Mouse (Mus musculus) neural tube, embryonic 13.5 days (tissue): Measurements from ENCODE around the gene Abcf3. TPM values are rescaled to one million over a fixed set of nuclear protein-coding genes. Genes with fewer than 3 reads are reported as not detected.

Source experiments
- ATAC-seq: fragments of 200-750 bp; cut with Nextera tagmentation; 2 replicates; pipeline ENCODE4 v1.8.0; 2017; ENCODE audit warnings: low read depth, mild to moderate bottlenecking, moderate TSS enrichment, moderate library complexity
- H3K27ac ChIP-seq: fragments of 300-500 bp; sonication (generic); replicated peaks from 2 replicates; pipeline ENCODE4 v1.5.1; 2015; ENCODE audit warnings: moderate library complexity, mild to moderate bottlenecking, inconsistent platforms
- H3K27me3 ChIP-seq: fragments of 300-500 bp; sonication (generic); 2 replicates; pipeline ENCODE4 v1.6.1; 2015; ENCODE audit warnings: mild to moderate bottlenecking, inconsistent platforms
- H3K36me3 ChIP-seq: fragments of 300-500 bp; sonication (generic); 2 replicates; pipeline ENCODE4 v1.6.1; 2015; ENCODE audit warnings: mild to moderate bottlenecking, inconsistent platforms
- H3K4me1 ChIP-seq: fragments of 300-500 bp; sonication (generic); replicated peaks from 2 replicates; pipeline ENCODE4 v1.6.1; 2015; ENCODE audit warnings: inconsistent platforms
- H3K4me2 ChIP-seq: fragments of 300-500 bp; sonication (generic); 2 replicates; pipeline ENCODE4 v1.6.1; 2015; ENCODE audit warnings: inconsistent platforms, mild to moderate bottlenecking, moderate library complexity
- H3K4me3 ChIP-seq: fragments of 300-500 bp; sonication (generic); 2 replicates; pipeline ENCODE4 v1.5.1; 2015; ENCODE audit warnings: mild to moderate bottlenecking, inconsistent platforms
- H3K9ac ChIP-seq: fragments of 300-500 bp; sonication (generic); 2 replicates; pipeline ENCODE4 v1.6.1; 2015; ENCODE audit warnings: moderate library complexity, mild to moderate bottlenecking, inconsistent platforms
- H3K9me3 ChIP-seq: fragments of 300-500 bp; sonication (generic); 2 replicates; pipeline ENCODE4 v1.6.1; 2016; ENCODE audit warnings: inconsistent platforms
- WGBS: fragments of 180-500 bp; shearing (Covaris S2); methylation state at CpG from one replicate; pipeline ENCODE4 v1.1.7; 2015; 5-methylcytosine and 5-hydroxymethylcytosine counted together
- polyA plus RNA-seq: library from polyadenylated mRNA; unstranded; fragments of >200 nt; fragmentation: Nextera tagmentation; extraction: Ambion mirVana; gene quantifications from 2 replicates; pipeline ENCODE4 v1.2.1, GENCODE M21; 2015

The Abcf3 gene
- polyA plus RNA-seq, 1 experiment from 2014 or later = 81.5 TPM

- Histone ChIP-seq H3K27ac (no peak overlapping the region), H3K27me3 (no peaks in the 10 kb centered on the region), H3K4me2 (no peak overlapping the region), H3K9ac (no peak overlapping the region), H3K4me3 (no peak overlapping the region), H3K4me1 (peaks cover 7% of the 10 kb centered on the region), H3K9me3 (no peaks in the 10 kb centered on the region), H3K36me3 (peaks cover 92% of the 10 kb centered on the region)
- 65% methylated on average over 1 of the region's 1 CpGs for WGBS
- ATAC-seq = no peak
These were observed 19.0 kb upstream of the Abcf3 start for GRCm38 (mm10) chr16:20529375-20529774.

- no peaks in the 10 kb centered on the region for H3K27me3 ChIP-seq
- peaks cover 8% of the 10 kb centered on the region for H3K4me1 ChIP-seq
- H3K4me2 ChIP-seq = no peak overlapping the region
- H3K9me3 ChIP-seq = no peaks in the 10 kb centered on the region
- no peak overlapping the region for H3K27ac ChIP-seq
- ATAC-seq = no peak
- peaks cover 77% of the 10 kb centered on the region for H3K36me3 ChIP-seq
- no peak overlapping the region for H3K9ac ChIP-seq
- no peak overlapping the region for H3K4me3 ChIP-seq
- 95% methylated on average over 20 of the region's 20 CpGs for WGBS
These were observed 17.4 kb upstream of the Abcf3 start for GRCm38 (mm10) chr16:20530941-20531340.

DNA sequence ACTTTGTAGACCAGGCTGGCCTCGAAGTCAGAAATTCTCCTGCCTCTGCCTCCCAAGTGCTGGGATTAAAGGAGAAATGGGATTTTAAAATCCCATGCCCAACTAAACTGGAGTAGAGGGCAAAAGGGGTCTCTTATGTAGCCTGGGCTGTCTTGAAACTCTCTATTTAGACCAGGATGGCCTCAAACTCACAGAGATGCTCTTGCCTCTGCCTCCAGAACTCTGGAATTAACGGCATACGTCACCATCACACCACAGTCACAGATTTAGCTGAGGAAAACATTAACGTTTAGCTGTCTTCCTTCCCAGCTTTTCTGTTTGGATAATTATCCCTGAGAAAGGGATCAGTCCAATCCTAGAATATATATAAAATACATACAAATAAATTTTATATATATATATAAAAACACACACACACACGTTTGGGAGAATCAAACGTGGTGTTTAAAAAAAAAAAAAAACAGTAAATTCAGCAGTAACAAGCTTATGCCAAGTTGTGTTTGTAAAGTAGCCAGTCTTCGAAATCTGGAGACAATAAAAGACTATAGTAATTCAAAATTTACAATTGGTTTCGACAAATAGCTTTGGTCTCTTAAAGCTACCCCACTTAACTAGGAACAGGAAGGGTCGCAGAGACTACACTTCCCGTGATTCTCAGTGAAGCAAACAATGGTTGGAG, 13.6 kb upstream of the Abcf3 start:
- Histone ChIP-seq H3K9ac (no peak overlapping the region), H3K4me2 (peak overlapping the region; percentile 26; the same call in 1 of the 2 replicates), H3K36me3 (peaks cover 60% of the 10 kb centered on the region), H3K27me3 (no peaks in the 10 kb centered on the region), H3K27ac (no peak overlapping the region), H3K4me1 (peaks cover 26% of the 10 kb centered on the region), H3K9me3 (no peaks in the 10 kb centered on the region), H3K4me3 (no peak overlapping the region)
- ATAC-seq = no peak
- WGBS = 49% methylated on average over 10 of the region's 10 CpGs

DNA sequence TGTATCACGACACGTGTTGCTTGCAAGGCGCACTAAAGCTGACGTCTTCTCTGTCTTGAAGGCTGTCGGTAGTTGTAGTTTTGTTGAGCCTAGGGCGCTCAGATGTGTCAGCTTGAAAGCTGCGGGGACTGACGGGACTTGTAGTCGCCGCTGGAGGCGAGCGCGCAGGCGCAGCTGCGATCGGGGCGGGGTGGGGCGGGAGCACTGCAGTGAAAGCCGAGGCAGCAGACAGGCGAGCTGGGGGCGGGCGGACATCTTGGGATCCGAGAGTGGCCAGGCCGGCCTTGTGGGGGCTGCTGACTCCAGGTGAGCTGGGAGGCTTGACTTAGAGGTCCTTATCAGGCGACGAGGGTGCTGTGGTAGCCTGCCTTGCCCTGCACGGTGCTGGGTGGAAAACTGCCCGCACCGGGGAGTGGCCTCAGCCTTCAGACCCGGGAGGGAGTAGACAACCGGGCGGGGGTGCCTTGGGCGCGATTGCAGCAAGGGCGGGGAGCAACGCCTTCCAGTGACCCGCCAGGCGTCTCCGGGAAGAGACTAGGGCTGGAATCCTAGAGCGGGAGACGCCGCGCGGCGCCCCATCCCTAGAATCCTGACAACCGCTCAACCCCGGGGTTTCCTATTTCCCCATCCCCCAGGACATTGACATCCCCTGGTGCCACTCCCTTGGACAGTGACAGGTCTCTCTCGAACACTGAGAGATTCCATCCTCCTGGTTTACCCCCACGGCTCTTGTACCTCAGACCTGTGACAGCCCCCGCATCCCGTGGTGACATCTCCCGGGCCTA, 12.9 kb upstream of the Abcf3 start, which contains the start of gene Ap2m1:
Gene Ap2m1, plus strand, starts transcription at position 183 of the 785 bp plus-strand sequence.
- H3K9ac ChIP-seq = peak within 1 kb of the TSS; percentile 97
- H3K27ac ChIP-seq = peak within 1 kb of the TSS; percentile 87
- WGBS = under 1% methylated on average over 52 of the region's 52 CpGs
- peaks cover 26% of the 10 kb centered on the region for H3K4me1 ChIP-seq
- no peaks in the 10 kb centered on the region for H3K9me3 ChIP-seq
- ATAC-seq = peak; percentile 98
- peaks cover 60% of the 10 kb centered on the region for H3K36me3 ChIP-seq
- H3K4me3 ChIP-seq = peak within 1 kb of the TSS; percentile 86
- peak within 1 kb of the TSS; percentile 88 for H3K4me2 ChIP-seq
- H3K27me3 ChIP-seq = no peaks in the 10 kb centered on the region

DNA sequence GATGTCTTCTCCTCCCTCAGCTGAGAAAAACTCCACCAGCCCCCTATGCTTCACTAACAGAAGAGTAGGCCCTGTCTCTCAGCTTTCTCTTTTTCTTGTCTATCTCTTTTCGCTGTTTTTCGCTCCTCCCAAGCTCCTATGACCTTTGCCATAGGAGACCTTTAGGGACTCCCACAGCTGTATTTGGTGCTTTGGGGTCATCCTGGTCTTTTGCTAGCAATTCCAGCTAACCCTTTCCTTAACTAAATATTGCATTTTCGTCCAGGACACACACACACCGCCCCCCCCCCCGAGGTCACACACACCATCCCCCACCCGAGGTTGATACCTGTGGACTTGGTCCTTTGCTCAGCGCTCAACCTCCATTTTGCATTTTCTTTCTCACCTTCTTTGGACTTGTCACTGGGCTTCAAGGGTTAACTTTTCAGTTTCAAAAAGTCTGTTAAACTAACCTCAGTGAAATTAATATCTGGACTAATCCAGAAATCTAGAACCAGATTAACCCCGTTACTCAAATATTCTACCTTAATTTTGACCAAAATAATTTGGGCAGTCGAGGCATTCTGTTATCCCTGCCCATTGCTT, 12.2 kb upstream of the Abcf3 start:
- WGBS = 39% methylated on average over 9 of the region's 9 CpGs
- H3K4me2 ChIP-seq = peak overlapping the region; percentile 88
- peak overlapping the region; percentile 97 for H3K9ac ChIP-seq
- peaks cover 60% of the 10 kb centered on the region for H3K36me3 ChIP-seq
- peaks cover 26% of the 10 kb centered on the region for H3K4me1 ChIP-seq
- H3K27ac ChIP-seq = peak overlapping the region; percentile 87
- H3K27me3 ChIP-seq = no peaks in the 10 kb centered on the region
- H3K9me3 ChIP-seq = no peaks in the 10 kb centered on the region
- H3K4me3 ChIP-seq = peak overlapping the region; percentile 86
- ATAC-seq = no peak

- ATAC-seq = no peak
- Histone ChIP-seq H3K36me3 (peaks cover 60% of the 10 kb centered on the region), H3K4me3 (peak overlapping the region; percentile 86), H3K27ac (peak overlapping the region; percentile 49), H3K4me2 (peak overlapping the region; percentile 88), H3K4me1 (peaks cover 26% of the 10 kb centered on the region), H3K27me3 (no peaks in the 10 kb centered on the region), H3K9me3 (no peaks in the 10 kb centered on the region), H3K9ac (peak overlapping the region; percentile 97)
- WGBS = 30% methylated on average over 5 of the region's 5 CpGs
These were observed 11.3 kb upstream of the Abcf3 start for GRCm38 (mm10) chr16:20537071-20537471.

DNA sequence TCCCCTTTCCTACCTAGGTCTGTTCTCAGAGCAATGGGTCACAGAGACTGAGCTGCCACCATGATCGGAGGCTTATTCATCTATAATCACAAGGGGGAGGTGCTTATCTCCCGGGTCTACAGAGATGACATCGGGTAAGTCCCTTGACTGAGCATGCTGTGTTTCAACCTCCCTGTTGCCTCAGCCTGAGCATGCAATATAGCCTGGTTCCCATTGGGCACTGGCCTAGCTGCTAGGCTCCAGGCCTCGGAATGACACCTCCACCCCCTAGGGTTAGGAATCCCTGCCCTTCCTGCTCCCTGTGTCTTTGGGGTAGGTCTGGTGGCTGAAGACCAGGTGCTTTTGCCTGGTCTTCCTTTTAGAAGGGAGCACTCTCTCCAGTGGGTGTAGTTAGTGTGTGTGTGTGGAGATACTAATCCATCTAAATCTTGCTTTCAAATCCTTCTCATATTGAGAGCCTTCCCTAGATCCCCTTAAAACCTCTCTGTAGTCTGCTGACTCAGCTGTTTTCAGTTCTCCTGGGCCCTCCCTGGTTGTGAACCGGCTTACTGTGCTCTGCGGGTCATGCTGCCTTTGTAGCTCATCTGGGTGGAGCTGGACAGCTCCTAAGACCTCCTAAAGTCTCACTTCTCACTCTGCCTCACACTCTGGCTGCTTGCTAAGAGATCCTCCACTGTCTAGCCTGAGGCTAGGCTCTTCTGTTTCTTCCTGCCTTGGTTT, 10.6 kb upstream of the Abcf3 start:
- H3K27ac ChIP-seq = no peak overlapping the region
- no peaks in the 10 kb centered on the region for H3K9me3 ChIP-seq
- H3K4me3 ChIP-seq = peak overlapping the region; percentile 86
- peaks cover 61% of the 10 kb centered on the region for H3K36me3 ChIP-seq
- H3K9ac ChIP-seq = peak overlapping the region; percentile 97
- peaks cover 26% of the 10 kb centered on the region for H3K4me1 ChIP-seq
- peak overlapping the region; percentile 88 for H3K4me2 ChIP-seq
- no peak for ATAC-seq
- 48% methylated on average over 6 of the region's 6 CpGs for WGBS
- H3K27me3 ChIP-seq = no peaks in the 10 kb centered on the region

GRCm38 (mm10) chr16:20539649-20540048, 8.7 kb upstream of the Abcf3 start:
- no peak overlapping the region for H3K4me2 ChIP-seq
- H3K27me3 ChIP-seq = no peaks in the 10 kb centered on the region
- no peaks in the 10 kb centered on the region for H3K9me3 ChIP-seq
- H3K4me3 ChIP-seq = no peak overlapping the region
- no peak overlapping the region for H3K9ac ChIP-seq
- ATAC-seq = no peak
- H3K4me1 ChIP-seq = peaks cover 26% of the 10 kb centered on the region
- H3K36me3 ChIP-seq = peaks cover 66% of the 10 kb centered on the region
- H3K27ac ChIP-seq = no peak overlapping the region
- WGBS = 84% methylated on average over 3 of the region's 3 CpGs

- WGBS = 87% methylated on average over 4 of the region's 4 CpGs
- peaks cover 26% of the 10 kb centered on the region for H3K4me1 ChIP-seq
- H3K4me3 ChIP-seq = no peak overlapping the region
- H3K9ac ChIP-seq = no peak overlapping the region
- H3K4me2 ChIP-seq = no peak overlapping the region
- peaks cover 74% of the 10 kb centered on the region for H3K36me3 ChIP-seq
- no peak overlapping the region for H3K27ac ChIP-seq
- H3K9me3 ChIP-seq = no peaks in the 10 kb centered on the region
- no peak for ATAC-seq
- H3K27me3 ChIP-seq = no peaks in the 10 kb centered on the region
These were observed 7.9 kb upstream of the Abcf3 start for GRCm38 (mm10) chr16:20540438-20540837.

- ATAC-seq = no peak
- H3K4me3 ChIP-seq = no peak overlapping the region
- no peak overlapping the region for H3K27ac ChIP-seq
- H3K9ac ChIP-seq = no peak overlapping the region
- no peak overlapping the region for H3K4me2 ChIP-seq
- H3K36me3 ChIP-seq = peaks cover 66% of the 10 kb centered on the region
- peaks cover 25% of the 10 kb centered on the region for H3K4me1 ChIP-seq
- WGBS = 93% methylated on average over 10 of the region's 10 CpGs
- H3K9me3 ChIP-seq = no peaks in the 10 kb centered on the region
- no peaks in the 10 kb centered on the region for H3K27me3 ChIP-seq
These were observed 2.7 kb upstream of the Abcf3 start for GRCm38 (mm10) chr16:20545696-20546095.

DNA sequence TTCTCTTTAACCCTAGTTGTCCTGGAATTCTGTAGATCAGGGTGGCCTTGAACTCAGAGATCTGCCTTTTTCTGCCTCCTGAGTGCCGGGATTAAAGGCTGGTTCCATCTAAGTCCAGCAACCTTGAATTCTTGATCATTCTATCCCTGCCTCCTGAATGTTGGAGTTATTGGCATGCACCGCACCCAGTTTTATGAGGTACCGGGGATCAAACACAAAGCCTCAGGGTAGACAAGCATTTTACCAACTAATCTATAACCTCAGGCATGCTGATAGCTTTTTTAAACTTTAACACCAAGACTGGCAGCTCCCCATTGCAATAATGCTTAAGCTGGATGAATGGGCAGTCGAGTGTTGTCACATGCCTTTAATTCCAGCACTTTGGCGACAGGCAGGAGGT, 954 bp upstream of the Abcf3 start:
- Histone ChIP-seq H3K4me3 (peak overlapping the region; percentile 93), H3K9me3 (no peaks in the 10 kb centered on the region), H3K27ac (0 out of 2 replicates have a peak overlapping the region, but pooled peaks have one; percentile 2), H3K27me3 (no peaks in the 10 kb centered on the region), H3K9ac (peak overlapping the region; percentile 61), H3K4me2 (peak overlapping the region; percentile 93), H3K4me1 (peaks cover 25% of the 10 kb centered on the region), H3K36me3 (peaks cover 65% of the 10 kb centered on the region)
- no peak for ATAC-seq
- 65% methylated on average over 5 of the region's 5 CpGs for WGBS
